Mouse (Mus musculus) kidney, embryonic 16.5 days (tissue): ENCODE measurements around the gene Nkiras2. TPM values are rescaled to one million over a fixed set of nuclear protein-coding genes. Genes with fewer than 3 reads are reported as not detected.
"Not testable (repeated sequence)": the region's sequence is repeated elsewhere in the genome, so short reads cannot be mapped to it uniquely, and the experiment has no call there.

Source experiments
- ATAC-seq: fragments of 200-750 bp; cut with Nextera tagmentation; 2 replicates; pipeline ENCODE4 v1.8.0; 2017; ENCODE audit warnings: moderate TSS enrichment; ENCODE audit not compliant: low FRiP score, low TSS enrichment
- H3K27ac ChIP-seq: fragments of 300-500 bp; sonication (generic); 2 replicates; pipeline ENCODE4 v1.5.1; 2014; ENCODE audit warnings: low read length
- H3K27me3 ChIP-seq: fragments of 300-500 bp; sonication (generic); 2 replicates; pipeline ENCODE4 v1.6.1; 2014; ENCODE audit warnings: low read length, control low read depth, mixed read lengths; ENCODE audit not compliant: insufficient read depth
- H3K36me3 ChIP-seq: fragments of 300-500 bp; sonication (generic); 2 replicates; pipeline ENCODE4 v1.6.1; 2014; ENCODE audit warnings: low read length, control low read depth, mixed read lengths; ENCODE audit not compliant: insufficient read depth
- H3K4me1 ChIP-seq: fragments of 300-500 bp; sonication (generic); 2 replicates; pipeline ENCODE4 v1.6.1; 2014; ENCODE audit warnings: low read length, control low read depth, mixed read lengths; ENCODE audit not compliant: insufficient read depth
- H3K4me2 ChIP-seq: fragments of 300-500 bp; sonication (generic); replicated peaks from 2 replicates; pipeline ENCODE4 v1.6.1; 2014; ENCODE audit warnings: low read depth, low read length
- H3K4me3 ChIP-seq: fragments of 300-500 bp; sonication (generic); 2 replicates; pipeline ENCODE4 v1.5.1; 2014; ENCODE audit warnings: mild to moderate bottlenecking, low read length
- H3K9ac ChIP-seq: fragments of 300-500 bp; sonication (generic); replicated peaks from 2 replicates; pipeline ENCODE4 v1.6.1; 2014; ENCODE audit warnings: low read length
- H3K9me3 ChIP-seq: fragments of 300-500 bp; sonication (generic); 2 replicates; pipeline ENCODE4 v1.6.1; 2016; ENCODE audit warnings: low read length, control low read depth
- WGBS: fragments of 180-500 bp; shearing (Covaris S2); extraction: QIAGEN DNeasy Blood & Tissue Kit; methylation state at CpG from one replicate; pipeline ENCODE4 v1.1.7; 2014; 5-methylcytosine and 5-hydroxymethylcytosine counted together
- polyA plus RNA-seq: library from polyadenylated mRNA; unstranded; fragments of >200 nt; fragmentation: Nextera tagmentation; extraction: Ambion mirVana; gene quantifications from 2 replicates; pipeline ENCODE4 v1.2.1, GENCODE M21; 2015

Gene Nkiras2
- polyA plus RNA-seq, 1 experiment from 2014 or later: 74.8 TPM

DNA sequence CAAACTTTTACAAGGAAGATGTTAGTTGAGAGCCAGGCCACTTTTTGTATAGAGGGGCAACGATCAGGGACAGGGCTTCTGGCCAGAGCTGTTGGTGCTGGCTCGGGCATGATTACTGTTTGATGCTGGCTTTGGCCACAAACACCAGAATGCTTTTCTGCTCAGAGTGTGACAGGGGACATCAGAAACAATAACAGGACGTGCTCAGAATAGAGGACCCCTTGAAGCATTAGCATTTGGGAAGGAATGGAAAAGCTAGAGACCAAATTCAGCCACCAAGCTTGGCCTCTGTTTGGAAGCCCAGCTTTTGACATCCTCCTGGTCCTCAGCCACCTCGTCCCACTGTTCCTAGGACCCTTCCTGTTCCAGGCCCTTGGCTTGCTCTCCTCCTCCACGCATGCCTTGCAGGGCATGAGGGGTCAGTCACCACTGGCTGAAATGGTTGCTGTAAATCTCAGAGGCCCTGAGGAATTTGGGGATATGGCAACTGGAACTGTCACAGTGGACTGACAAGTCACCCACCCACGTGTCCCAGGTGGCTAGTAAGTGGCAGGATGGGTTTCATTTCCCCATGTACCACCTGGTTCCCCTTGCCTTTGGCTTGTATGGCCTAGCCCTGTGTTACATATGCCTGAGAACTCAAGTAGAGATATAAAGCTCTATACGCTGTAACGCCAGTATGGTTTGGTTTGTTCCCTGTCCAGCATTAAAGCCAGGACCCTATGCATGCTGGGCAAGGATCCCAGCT, 41.0 kb upstream of the Nkiras2 start:
- Histone ChIP-seq H3K4me3 (no peak overlapping the region), H3K4me1 (peaks cover 11% of the 10 kb centered on the region), H3K4me2 (no peak overlapping the region), H3K27ac (no peak overlapping the region), H3K9ac (no peak overlapping the region), H3K9me3 (no peaks in the 10 kb centered on the region), H3K27me3 (no peaks in the 10 kb centered on the region), H3K36me3 (peaks cover 31% of the 10 kb centered on the region)
- ATAC-seq: no peak
- 61% methylated on average over 8 of the region's 8 CpGs for WGBS

DNA sequence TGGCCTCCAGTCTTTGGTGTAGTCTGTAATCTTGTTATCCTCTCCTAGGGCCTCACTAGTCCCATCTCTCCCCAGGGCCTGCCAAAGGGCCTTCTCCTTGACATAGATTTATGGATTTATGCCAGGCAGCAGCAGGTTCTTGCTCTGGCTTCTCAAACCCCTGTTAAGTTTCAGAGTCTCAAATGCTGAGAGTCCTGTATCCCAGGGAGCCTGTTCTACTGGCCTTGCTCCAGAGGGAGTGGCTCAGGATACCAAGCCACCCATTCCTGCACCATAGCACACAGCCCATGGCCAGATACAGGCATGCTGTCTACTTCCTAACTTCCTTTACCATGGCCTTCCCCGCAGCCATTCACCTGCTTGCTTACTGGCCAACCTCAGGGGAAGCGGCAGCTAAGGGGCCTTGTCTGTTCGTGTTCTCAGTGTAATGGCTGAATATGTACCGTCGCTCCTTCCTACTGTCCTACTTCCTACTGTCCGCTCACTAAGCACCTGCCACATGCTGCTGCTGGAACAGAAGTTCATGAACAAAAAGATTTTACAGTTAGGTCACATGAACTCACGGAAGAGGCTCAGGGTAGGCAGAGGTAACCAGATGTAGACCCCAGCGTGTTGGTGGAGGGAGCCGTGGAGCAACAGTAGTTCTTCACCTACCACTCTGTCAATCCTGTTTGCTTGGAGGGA, 39.8 kb upstream of the Nkiras2 start:
- H3K4me2 ChIP-seq: no peak overlapping the region

DNA sequence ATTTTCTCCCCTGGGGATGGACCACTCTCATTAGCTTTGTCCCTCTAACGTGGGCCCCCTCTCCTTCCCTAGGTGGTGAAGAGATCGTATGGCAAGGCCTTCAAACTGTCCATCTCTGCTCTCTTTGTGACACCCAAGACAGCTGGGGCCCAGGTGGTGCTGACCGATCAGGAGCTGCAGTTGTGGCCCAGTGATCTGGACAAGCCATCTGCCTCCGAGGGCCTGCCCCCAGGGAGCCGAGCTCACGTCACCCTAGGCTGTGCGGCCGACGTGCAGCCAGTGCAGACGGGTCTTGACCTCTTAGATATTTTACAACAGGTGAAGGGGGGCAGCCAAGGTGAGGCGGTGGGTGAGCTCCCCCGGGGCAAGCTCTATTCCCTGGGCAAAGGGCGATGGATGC, 38.8 kb upstream of the Nkiras2 start:
- WGBS: 53% methylated on average over 13 of the region's 13 CpGs
- Histone ChIP-seq H3K4me2 (no peak overlapping the region), H3K4me1 (peaks cover 8% of the 10 kb centered on the region), H3K27ac (no peak overlapping the region), H3K27me3 (no peaks in the 10 kb centered on the region), H3K9ac (no peak overlapping the region), H3K9me3 (no peaks in the 10 kb centered on the region), H3K4me3 (no peak overlapping the region), H3K36me3 (peaks cover 53% of the 10 kb centered on the region)
- ATAC-seq: 0 out of 2 replicates have a peak, but pooled peaks have one; percentile 34

More for the DNA sequence above, 39.8 kb upstream of the Nkiras2 start:
- Histone ChIP-seq H3K9me3 (no peaks in the 10 kb centered on the region), H3K27ac (no peak overlapping the region), H3K9ac (no peak overlapping the region), H3K4me3 (no peak overlapping the region), H3K27me3 (no peaks in the 10 kb centered on the region), H3K36me3 (peaks cover 43% of the 10 kb centered on the region), H3K4me1 (peaks cover 11% of the 10 kb centered on the region)
- 93% methylated on average over 9 of the region's 9 CpGs for WGBS
- ATAC-seq: no peak

DNA sequence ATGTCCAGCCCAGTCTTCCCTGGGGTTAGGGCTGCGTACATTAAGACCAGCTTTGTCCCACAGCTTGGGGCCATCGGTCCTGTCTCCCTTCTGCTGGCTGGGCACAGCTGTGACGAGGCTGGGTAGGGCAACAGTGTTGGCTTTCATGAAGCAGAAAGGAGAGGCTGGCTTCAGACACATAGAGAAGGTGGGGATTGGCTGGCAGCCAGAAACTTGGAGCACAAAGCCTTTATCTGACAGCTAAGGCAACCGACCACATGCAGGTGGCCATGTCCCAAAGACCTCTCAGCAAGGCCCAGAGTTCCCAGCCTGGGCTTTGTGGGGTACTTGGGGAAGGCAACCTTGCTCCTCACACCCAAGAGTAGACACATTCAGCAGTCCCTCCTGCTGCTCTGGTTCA, 37.3 kb upstream of the Nkiras2 start:
- no peak for ATAC-seq
- 54% methylated on average over 4 of the region's 4 CpGs for WGBS
- peaks cover 65% of the 10 kb centered on the region for H3K36me3 ChIP-seq
- no peak overlapping the region for H3K27ac ChIP-seq
- peaks cover 5% of the 10 kb centered on the region for H3K4me1 ChIP-seq
- H3K27me3 ChIP-seq: no peaks in the 10 kb centered on the region
- no peak overlapping the region for H3K4me3 ChIP-seq
- H3K9me3 ChIP-seq: no peaks in the 10 kb centered on the region
- no peak overlapping the region for H3K4me2 ChIP-seq
- H3K9ac ChIP-seq: no peak overlapping the region

DNA sequence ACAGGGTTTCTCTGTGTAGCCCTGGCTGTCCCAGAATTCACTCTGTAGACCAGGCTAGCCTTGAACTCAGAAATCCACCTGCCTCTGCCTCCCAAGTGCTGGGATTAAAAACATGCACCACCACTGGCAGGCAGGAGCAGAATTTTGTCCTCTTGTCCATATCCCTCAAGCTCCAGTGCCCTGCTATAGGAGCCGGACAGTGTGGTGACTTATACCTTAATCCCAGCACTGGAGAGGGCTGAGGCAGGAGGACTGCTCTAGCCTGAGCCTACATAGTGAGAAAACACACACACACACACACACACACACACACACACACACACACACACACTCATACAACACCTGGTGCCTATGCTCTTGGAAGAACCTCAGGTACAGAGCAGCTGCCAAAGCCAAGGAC, 36.6 kb upstream of the Nkiras2 start:
- peaks cover 72% of the 10 kb centered on the region for H3K36me3 ChIP-seq

DNA sequence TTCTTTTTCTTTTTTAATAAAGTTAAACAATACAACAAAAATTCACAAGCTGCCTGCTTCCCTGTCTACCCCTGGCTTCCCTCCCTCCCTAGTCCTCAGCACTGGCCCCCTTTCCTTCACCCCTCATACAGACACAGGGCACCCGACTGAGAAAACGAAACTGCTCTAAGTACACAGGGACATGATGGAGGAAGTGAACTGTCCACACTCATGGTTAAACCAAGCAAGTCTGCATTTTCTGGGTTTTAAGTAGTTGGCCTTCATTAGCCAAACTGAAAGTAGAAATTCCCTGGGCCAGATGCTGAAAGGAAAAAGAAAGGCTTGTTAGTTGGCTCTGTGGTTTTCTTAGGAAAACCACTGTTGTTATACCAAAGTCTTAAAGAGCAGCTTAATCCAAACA, 36.2 kb upstream of the Nkiras2 start:
- H3K9ac ChIP-seq: no peak overlapping the region
- no peak overlapping the region for H3K27ac ChIP-seq
- 84% methylated on average over 2 of the region's 2 CpGs for WGBS
- peaks cover 5% of the 10 kb centered on the region for H3K4me1 ChIP-seq
- peaks cover 76% of the 10 kb centered on the region for H3K36me3 ChIP-seq
- H3K4me2 ChIP-seq: no peak overlapping the region
- no peak overlapping the region for H3K4me3 ChIP-seq
- H3K9me3 ChIP-seq: no peaks in the 10 kb centered on the region
- ATAC-seq: no peak
- H3K27me3 ChIP-seq: no peaks in the 10 kb centered on the region

More for the DNA sequence above, 36.6 kb upstream of the Nkiras2 start:
- 94% methylated on average over 1 of the region's 1 CpGs for WGBS
- not testable (repeated sequence) for H3K4me1 ChIP-seq, H3K4me2 ChIP-seq, H3K27me3 ChIP-seq, ATAC-seq, H3K9me3 ChIP-seq, H3K4me3 ChIP-seq, H3K27ac ChIP-seq, H3K9ac ChIP-seq

DNA sequence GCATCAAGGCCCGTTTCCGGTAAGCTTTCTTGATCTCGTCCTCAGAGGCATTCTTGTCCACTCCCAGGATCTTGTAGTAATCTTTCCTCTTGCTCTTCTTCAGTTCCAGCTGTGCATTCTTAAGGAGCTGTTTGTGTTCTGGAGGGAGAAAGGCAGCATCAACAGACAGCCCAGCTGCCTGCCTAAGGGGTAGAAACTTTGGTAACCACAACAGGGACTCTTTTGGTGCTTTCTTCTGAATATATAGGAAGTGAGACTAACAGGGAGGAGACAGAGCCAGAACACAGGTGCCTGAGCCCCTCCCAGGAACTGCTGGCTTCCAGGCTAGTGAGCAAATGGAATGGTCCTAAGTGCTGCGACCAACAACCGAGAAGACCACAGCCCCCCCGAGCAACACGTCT, 34.5 kb upstream of the Nkiras2 start:
- no peak for ATAC-seq
- Histone ChIP-seq H3K27ac (no peak overlapping the region), H3K9me3 (no peaks in the 10 kb centered on the region), H3K4me1 (no peaks in the 10 kb centered on the region), H3K9ac (no peak overlapping the region), H3K4me3 (no peak overlapping the region), H3K27me3 (no peaks in the 10 kb centered on the region), H3K36me3 (peaks cover 88% of the 10 kb centered on the region), H3K4me2 (no peak overlapping the region)
- 89% methylated on average over 7 of the region's 7 CpGs for WGBS

DNA sequence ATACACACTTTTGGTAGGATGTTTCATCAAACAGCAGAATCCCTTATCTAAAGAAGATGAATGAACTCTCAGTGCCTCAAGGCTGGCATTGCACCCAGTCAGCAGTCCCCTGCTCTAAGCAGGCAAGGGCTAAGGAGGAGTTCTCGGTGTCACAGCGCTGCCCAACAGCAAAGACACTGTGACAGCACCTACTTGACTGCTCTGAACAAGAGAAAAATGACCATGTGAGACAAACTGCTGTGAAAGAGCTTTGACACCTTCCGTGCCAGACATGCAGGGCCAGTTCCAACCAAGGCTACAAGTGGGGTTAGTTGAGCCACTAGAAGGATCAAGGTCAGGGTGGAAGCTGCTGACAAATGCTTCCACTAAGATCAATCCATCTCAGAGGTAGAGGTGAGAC, 33.9 kb upstream of the Nkiras2 start:
- ATAC-seq: no peak
- no peak overlapping the region for H3K9ac ChIP-seq
- no peaks in the 10 kb centered on the region for H3K4me1 ChIP-seq
- no peak overlapping the region for H3K4me3 ChIP-seq
- WGBS: 100% methylated on average over 3 of the region's 3 CpGs
- H3K36me3 ChIP-seq: peaks cover 94% of the 10 kb centered on the region
- no peaks in the 10 kb centered on the region for H3K9me3 ChIP-seq
- no peaks in the 10 kb centered on the region for H3K27me3 ChIP-seq
- H3K4me2 ChIP-seq: no peak overlapping the region
- no peak overlapping the region for H3K27ac ChIP-seq

DNA sequence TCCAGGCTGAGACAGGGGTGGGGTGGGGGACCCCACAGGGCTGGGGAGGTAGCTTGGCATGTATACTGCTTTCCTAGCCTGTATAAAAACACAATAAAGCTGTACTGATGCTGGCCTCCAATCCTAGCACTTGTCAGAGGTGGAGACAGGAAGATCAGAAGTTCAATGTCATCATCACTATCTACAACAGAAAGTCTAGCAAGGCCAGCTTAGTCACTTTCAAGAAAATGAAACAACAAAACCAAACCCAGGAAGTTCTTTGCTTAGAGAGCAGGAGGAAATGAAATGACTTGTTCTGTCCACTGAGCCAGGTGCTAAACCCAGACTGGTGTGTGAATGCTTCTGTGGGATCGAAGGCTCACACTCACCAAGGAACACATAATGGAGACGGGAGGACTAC, 30.6 kb upstream of the Nkiras2 start:
- H3K9ac ChIP-seq: no peak overlapping the region
- H3K4me1 ChIP-seq: no peaks in the 10 kb centered on the region
- peaks cover 92% of the 10 kb centered on the region for H3K36me3 ChIP-seq
- WGBS: 98% methylated on average over 2 of the region's 2 CpGs
- H3K4me2 ChIP-seq: no peak overlapping the region
- no peak for ATAC-seq
- no peaks in the 10 kb centered on the region for H3K27me3 ChIP-seq
- H3K4me3 ChIP-seq: no peak overlapping the region
- H3K9me3 ChIP-seq: no peaks in the 10 kb centered on the region
- no peak overlapping the region for H3K27ac ChIP-seq

DNA sequence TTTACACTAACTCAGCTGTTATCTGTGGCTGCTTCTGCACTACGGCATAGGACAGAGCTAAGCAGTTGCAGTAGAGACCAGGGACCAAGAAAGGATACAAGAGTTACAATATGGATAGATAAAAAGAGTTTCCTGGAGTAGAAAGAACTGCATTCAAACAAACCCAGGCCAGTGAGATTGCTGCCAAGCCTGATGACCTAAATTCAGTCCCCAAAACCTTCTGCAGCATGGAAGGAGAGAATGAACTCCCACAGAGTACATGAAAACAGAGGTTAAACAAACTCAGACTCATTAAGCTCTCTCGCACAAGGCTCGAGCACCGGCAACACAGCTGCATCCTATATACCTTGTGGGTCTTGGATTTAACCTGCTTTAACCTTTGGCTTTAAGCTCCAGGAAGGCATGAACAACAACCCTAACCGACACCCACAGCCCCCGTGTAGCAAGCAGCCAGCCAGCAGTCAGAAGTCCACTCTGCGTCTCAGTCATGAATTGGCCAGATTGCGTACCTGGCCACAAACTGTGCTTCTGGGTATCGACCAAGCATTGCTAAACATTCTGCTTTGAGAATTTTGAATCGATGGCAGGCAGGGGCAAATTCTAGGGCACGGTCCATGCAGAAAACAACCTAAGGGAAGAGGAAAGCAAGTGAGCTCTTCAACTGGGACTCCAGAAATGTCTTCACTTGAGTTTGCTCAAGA, 26.5 kb upstream of the Nkiras2 start:
- no peak overlapping the region for H3K9ac ChIP-seq
- no peak for ATAC-seq
- H3K4me1 ChIP-seq: no peaks in the 10 kb centered on the region
- WGBS: 77% methylated on average over 11 of the region's 11 CpGs
- H3K27ac ChIP-seq: no peak overlapping the region
- H3K4me2 ChIP-seq: no peak overlapping the region
- H3K27me3 ChIP-seq: no peaks in the 10 kb centered on the region
- H3K36me3 ChIP-seq: peaks cover 79% of the 10 kb centered on the region
- H3K4me3 ChIP-seq: no peak overlapping the region
- no peaks in the 10 kb centered on the region for H3K9me3 ChIP-seq
